Comparison of ENCODE assay signal across 31 mouse cellular contexts in genomic region chr10:46730601-46731000, GRCm38 (mm10).
"Had no signal": no experiment of that assay in that cellular context is flagged by ENCODE, and none has a peak within 500 bp of the region (broad histone marks: within the 10 kb centered on the region; RNA-seq: fewer than 3 reads in every experiment).

No protein-coding gene starts in this region.

- H3K27ac ChIP-seq: limb, embryonic 10.5 days; limb, embryonic 12.5 days; limb, embryonic 13.5 days; limb, embryonic 15.5 days; liver, embryonic 12.5 days; liver, embryonic 13.5 days; liver, embryonic 14.5 days; liver, embryonic 15.5 days; lung, embryonic 15.5 days; macrophage; midbrain, embryonic 10.5 days; midbrain, embryonic 12.5 days; midbrain, embryonic 13.5 days; midbrain, embryonic 15.5 days had no signal

- H3K27me3 ChIP-seq: limb, embryonic 12.5 days; limb, embryonic 13.5 days; limb, embryonic 15.5 days; liver, embryonic 12.5 days; liver, embryonic 13.5 days; liver, embryonic 15.5 days; lung, embryonic 15.5 days; megakaryocyte, embryonic 14.5 days; midbrain, embryonic 12.5 days; midbrain, embryonic 13.5 days; midbrain, embryonic 15.5 days had no signal

- H3K36me3 ChIP-seq: limb, embryonic 10.5 days; limb, embryonic 12.5 days; limb, embryonic 13.5 days; limb, embryonic 15.5 days; liver, embryonic 12.5 days; liver, embryonic 13.5 days; liver, embryonic 15.5 days; lung, embryonic 15.5 days; midbrain, embryonic 10.5 days; midbrain, embryonic 12.5 days; midbrain, embryonic 13.5 days; midbrain, embryonic 15.5 days had no signal

- DNase-seq: left cerebral cortex, postnatal 4 days; liver; liver, embryonic 13.5 days; liver, postnatal 0 days; lung, adult 18-20 months; lung, adult 2 months; lung, embryonic 14.5 days; lung, postnatal 10 days; lung, postnatal 14 days; lung, postnatal 36 days; lung, postnatal 4 days; midbrain, embryonic 14.5 days had no signal

- H3K9ac ChIP-seq: limb, embryonic 12.5 days; limb, embryonic 13.5 days; limb, embryonic 15.5 days; liver, embryonic 12.5 days; liver, embryonic 13.5 days; liver, embryonic 14.5 days; liver, embryonic 15.5 days; liver, postnatal 0 days; lung, embryonic 14.5 days; lung, embryonic 15.5 days; midbrain, embryonic 12.5 days; midbrain, embryonic 13.5 days; midbrain, embryonic 15.5 days had no signal

- ATAC-seq: liver, embryonic 12.5 days; liver, postnatal 0 days; lung, postnatal 0 days; midbrain, embryonic 13.5 days; midbrain, embryonic 15.5 days; midbrain, embryonic 16.5 days had no signal

- H3K9me3 ChIP-seq: limb, embryonic 10.5 days; limb, embryonic 12.5 days; limb, embryonic 13.5 days; limb, embryonic 15.5 days; liver, embryonic 12.5 days; liver, embryonic 13.5 days; liver, embryonic 15.5 days; lung, embryonic 15.5 days; megakaryocyte, embryonic 14.5 days; midbrain, embryonic 10.5 days; midbrain, embryonic 12.5 days; midbrain, embryonic 13.5 days; midbrain, embryonic 15.5 days had no signal

- H3K4me2 ChIP-seq: limb, embryonic 12.5 days; limb, embryonic 13.5 days; limb, embryonic 15.5 days; liver, embryonic 11.5 days; liver, embryonic 12.5 days; liver, embryonic 13.5 days; liver, embryonic 15.5 days; lung, embryonic 14.5 days; lung, embryonic 15.5 days; midbrain, embryonic 11.5 days; midbrain, embryonic 12.5 days; midbrain, embryonic 13.5 days; midbrain, embryonic 15.5 days had no signal

- H3K4me1 ChIP-seq: limb, embryonic 10.5 days; limb, embryonic 12.5 days; limb, embryonic 13.5 days; limb, embryonic 15.5 days; liver, embryonic 12.5 days; liver, embryonic 13.5 days; liver, embryonic 15.5 days; lung, embryonic 15.5 days; megakaryocyte, embryonic 14.5 days; midbrain, embryonic 12.5 days; midbrain, embryonic 13.5 days; midbrain, embryonic 15.5 days had no signal

- H3K4me3 ChIP-seq: limb, embryonic 10.5 days; limb, embryonic 12.5 days; limb, embryonic 13.5 days; limb, embryonic 15.5 days; liver, embryonic 12.5 days; liver, embryonic 13.5 days; liver, embryonic 15.5 days; lung, embryonic 15.5 days; megakaryocyte, embryonic 14.5 days; midbrain, embryonic 10.5 days; midbrain, embryonic 12.5 days; midbrain, embryonic 13.5 days; midbrain, embryonic 15.5 days; myocyte had no signal
